Mouse (Mus musculus): Measurements from ENCODE around the gene Syngr1.

The Syngr1 gene

GRCm38 (mm10) chr15:80070095-80070644, 21.0 kb upstream of the Syngr1 start:
- no peak for DNase-seq (ENCODE audit: low spot score)

GRCm38 (mm10) chr15:80071951-80072437, 19.1 kb upstream of the Syngr1 start:
- no peak for DNase-seq (ENCODE audit: low spot score)

- DNase-seq (ENCODE audit: low spot score) = no peak
Measured at GRCm38 (mm10) chr15:80072579-80073255, 18.4 kb upstream of the Syngr1 start.

GRCm38 (mm10) chr15:80073256-80073621, 17.9 kb upstream of the Syngr1 start:
- DNase-seq (ENCODE audit: low spot score) = no peak

- DNase-seq (ENCODE audit: low spot score) = no peak
Measured at GRCm38 (mm10) chr15:80074663-80075373, 16.3 kb upstream of the Syngr1 start.

- no peak for DNase-seq (ENCODE audit: low spot score)
Measured at GRCm38 (mm10) chr15:80075374-80075694, 15.8 kb upstream of the Syngr1 start.

- no peak for DNase-seq (ENCODE audit: low spot score)
Measured at GRCm38 (mm10) chr15:80075733-80076337, 15.3 kb upstream of the Syngr1 start.

GRCm38 (mm10) chr15:80076338-80077136, 14.6 kb upstream of the Syngr1 start:
- DNase-seq (ENCODE audit: low spot score) = peak; percentile 89

GRCm38 (mm10) chr15:80078058-80078814, 12.9 kb upstream of the Syngr1 start:
- no peak for DNase-seq (ENCODE audit: low spot score)

- no peak for DNase-seq (ENCODE audit: low spot score)
Measured at GRCm38 (mm10) chr15:80079129-80079668, 11.9 kb upstream of the Syngr1 start.

- DNase-seq (ENCODE audit: low spot score) = no peak
Measured at GRCm38 (mm10) chr15:80079954-80080353, 11.2 kb upstream of the Syngr1 start.

- DNase-seq (ENCODE audit: low spot score) = peak; percentile 78
Measured at GRCm38 (mm10) chr15:80080711-80081615, 10.2 kb upstream of the Syngr1 start.

- no peak for DNase-seq (ENCODE audit: low spot score)
Measured at GRCm38 (mm10) chr15:80081801-80082546, 9.2 kb upstream of the Syngr1 start.

GRCm38 (mm10) chr15:80082661-80083275, 8.4 kb upstream of the Syngr1 start:
- DNase-seq (ENCODE audit: low spot score) = peak; percentile 56

GRCm38 (mm10) chr15:80083276-80083731, 7.8 kb upstream of the Syngr1 start:
- peak; percentile 100 for DNase-seq (ENCODE audit: low spot score)

GRCm38 (mm10) chr15:80083740-80084139, 7.4 kb upstream of the Syngr1 start:
- no peak for DNase-seq (ENCODE audit: low spot score)

- no peak for DNase-seq (ENCODE audit: low spot score)
Measured at GRCm38 (mm10) chr15:80087406-80088012, 3.6 kb upstream of the Syngr1 start.

GRCm38 (mm10) chr15:80088637-80089036, 2.5 kb upstream of the Syngr1 start:
- peak; percentile 95 for DNase-seq (ENCODE audit: low spot score)
